Mouse (Mus musculus): ENCODE measurements around the gene Klk1b1.
"Not testable (repeated sequence)": the region's sequence is repeated elsewhere in the genome, so short reads cannot be mapped to it uniquely, and the experiment has no call there.

The Klk1b1 gene

DNA sequence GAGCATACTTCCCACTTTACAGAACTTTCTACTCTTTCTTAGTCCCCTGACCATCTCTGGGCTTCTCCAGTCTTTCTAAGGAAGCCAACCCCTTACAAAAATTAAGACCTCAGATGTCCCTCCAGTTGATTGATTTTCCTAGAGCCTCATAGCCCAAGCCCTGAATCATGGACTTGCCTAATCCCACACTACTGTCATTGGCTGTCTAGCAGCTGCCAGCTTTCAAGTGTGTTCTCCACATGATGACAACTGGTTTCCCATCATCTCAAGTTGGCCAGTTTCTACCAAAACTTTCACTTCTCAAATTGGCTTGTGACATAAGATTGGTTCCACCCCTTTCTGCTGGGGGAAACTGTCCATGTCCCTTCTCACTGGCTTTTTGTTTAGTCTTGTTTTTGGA, 38.3 kb downstream of the Klk1b1 start:
- DNase-seq (ENCODE audit: low spot score in 2 of 2) = no peak

DNA sequence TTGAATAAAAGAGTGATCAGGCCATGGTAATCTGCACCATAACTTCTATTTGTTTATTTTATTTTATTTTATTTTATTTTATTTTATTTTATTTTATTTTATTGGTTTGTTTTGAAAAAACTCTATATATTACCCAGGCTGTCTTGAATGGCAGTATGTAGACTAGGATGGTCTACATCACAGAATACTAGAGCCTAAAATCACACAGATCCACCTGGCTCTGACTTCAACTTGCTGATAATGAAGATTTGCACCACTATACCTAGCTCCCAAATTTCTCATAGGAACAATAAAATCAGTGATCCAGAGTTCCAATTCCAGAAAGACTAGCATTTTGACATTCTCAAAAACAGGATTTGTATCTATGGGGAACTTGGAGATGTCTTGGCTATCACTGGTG, 45.3 kb downstream of the Klk1b1 start, which contains the start of gene Klk1b26:
Gene Klk1b26, plus strand, starts transcription at position 301 of the 400 bp plus-strand sequence.
- DNase-seq (ENCODE audit: low spot score in 2 of 2) = not testable (repeated sequence)

DNA sequence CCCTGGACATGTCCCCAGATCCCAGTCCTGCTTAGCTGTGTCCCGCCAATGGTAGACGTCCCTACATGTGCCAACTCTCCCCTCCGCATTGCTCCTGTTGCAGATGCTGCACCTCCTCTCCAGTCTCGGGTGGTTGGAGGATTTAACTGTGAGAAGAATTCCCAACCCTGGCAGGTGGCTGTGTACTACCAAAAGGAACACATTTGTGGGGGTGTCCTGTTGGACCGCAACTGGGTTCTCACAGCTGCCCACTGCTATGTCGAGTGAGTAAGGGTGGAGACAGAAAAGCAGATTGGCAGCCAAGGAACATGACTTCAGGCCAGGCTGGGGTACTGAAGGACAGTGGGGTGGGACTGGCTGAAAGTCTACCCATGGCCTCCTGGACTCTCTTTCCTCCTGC, 48.1 kb downstream of the Klk1b1 start:
- not testable (repeated sequence) for DNase-seq (ENCODE audit: low spot score in 2 of 2)

DNA sequence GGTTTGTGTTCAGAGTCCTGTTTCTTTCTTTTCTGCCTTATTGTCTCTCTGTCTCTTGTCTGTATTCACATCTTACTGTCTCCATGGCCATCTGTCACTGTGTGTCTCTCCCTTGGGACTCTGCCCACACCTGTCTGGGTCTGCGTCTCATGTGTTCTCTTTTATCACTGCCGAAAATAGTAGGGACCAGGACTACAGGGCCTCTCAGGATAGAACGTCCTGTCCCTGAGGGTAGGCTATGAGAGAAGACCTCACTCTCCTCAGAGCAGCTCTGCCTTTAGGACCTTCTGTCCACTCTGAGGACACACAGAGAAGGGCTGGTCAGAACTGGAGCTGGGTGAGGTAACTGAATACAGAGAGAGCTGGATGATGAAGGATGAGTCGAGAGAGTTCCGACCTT, 48.5 kb downstream of the Klk1b1 start:
- DNase-seq (ENCODE audit: low spot score in 2 of 2) = no peak
